Comparison of ENCODE assay signal across 7 mouse cellular contexts in genomic region chr7:99073734-99074372, GRCm38 (mm10).
DNase-seq lines count a peak whose midpoint lies in the region; ATAC-seq and TF ChIP-seq lines count a peak whose summit lies in the region.

No protein-coding gene starts in this region.

- H3K27me3 ChIP-seq in forebrain, embryonic 15.5 days, result no peaks in the 10 kb centered on the region
- H3K27me3 ChIP-seq in neural tube, embryonic 12.5 days (replicated peaks), result no peaks in the 10 kb centered on the region

- DNase-seq in lung, adult 2 months, result no peak
- no peak for DNase-seq in lung, postnatal 25 days (ENCODE audit: low spot score)
- DNase-seq in c-Kit-positive CD71-positive TER-119-negative erythroid progenitor cells, embryonic 14.5 days (ENCODE audit: low read depth), result peak; percentile 7
- DNase-seq in kidney, postnatal 4 days, result peak; percentile 69 to 79
- no peak for DNase-seq in thymus, postnatal 36 days

- H3K4me3 ChIP-seq in lung, adult 2 months (replicated peaks; ENCODE audit: extremely low read depth, low read depth, low read length), result no peak overlapping the region
- no peak overlapping the region for H3K4me3 ChIP-seq in forebrain, embryonic 15.5 days
- no peak overlapping the region for H3K4me3 ChIP-seq in neural tube, embryonic 12.5 days

- no peaks in the 10 kb centered on the region for H3K36me3 ChIP-seq in forebrain, embryonic 15.5 days
- no peaks in the 10 kb centered on the region for H3K36me3 ChIP-seq in neural tube, embryonic 12.5 days

- no peak overlapping the region for H3K27ac ChIP-seq in forebrain, embryonic 15.5 days (replicated peaks)
- H3K27ac ChIP-seq in neural tube, embryonic 12.5 days, result no peak overlapping the region

- no peak overlapping the region for H3K4me2 ChIP-seq in forebrain, embryonic 15.5 days (replicated peaks)
- no peak overlapping the region for H3K4me2 ChIP-seq in neural tube, embryonic 12.5 days (replicated peaks)

- TF ChIP-seq CTCF in lung, adult 2 months (IDR thresholded peaks at IDR 0.05; ENCODE audit: insufficient read depth, low read length), result peak; percentile 54; the same call in 1 of the 2 replicates

- H3K9ac ChIP-seq in forebrain, embryonic 15.5 days (replicated peaks), result no peak overlapping the region
- no peak overlapping the region for H3K9ac ChIP-seq in neural tube, embryonic 12.5 days

- 34% methylated on average over 7 of the region's 7 CpGs for WGBS in lung, adult 2 months
- WGBS in forebrain, embryonic 15.5 days, result 18% methylated on average over 7 of the region's 7 CpGs
- 28% methylated on average over 7 of the region's 7 CpGs for WGBS in neural tube, embryonic 12.5 days

- peak; percentile 76 for ATAC-seq in forebrain, embryonic 15.5 days (replicated peaks)
- peak; percentile 65; the same call in 1 of the 2 replicates for ATAC-seq in neural tube, embryonic 12.5 days (ENCODE audit: low FRiP score, low read depth)

- TF ChIP-seq POLR2A in lung, adult 2 months (IDR thresholded peaks at IDR 0.05; ENCODE audit: borderline replicate concordance, extremely low read depth, low read depth, low read length), result no peak

- H3K9me3 ChIP-seq in forebrain, embryonic 15.5 days, result no peaks in the 10 kb centered on the region
- no peaks in the 10 kb centered on the region for H3K9me3 ChIP-seq in neural tube, embryonic 12.5 days

- no peaks in the 10 kb centered on the region for H3K4me1 ChIP-seq in lung, adult 2 months (ENCODE audit: control insufficient read depth, insufficient read depth, low read length)
- H3K4me1 ChIP-seq in forebrain, embryonic 15.5 days, result no peaks in the 10 kb centered on the region
- H3K4me1 ChIP-seq in neural tube, embryonic 12.5 days, result no peaks in the 10 kb centered on the region

Comparison
In these comparisons a context has a peak if more than half of its experiments do, and no peak if none do; other contexts are left out.
1. DNase-seq: peak in c-Kit-positive CD71-positive TER-119-negative erythroid progenitor cells, embryonic 14.5 days (single experiment) and kidney, postnatal 4 days (2 of 2); none in lung, adult 2 months (single experiment), lung, postnatal 25 days (single experiment) and thymus, postnatal 36 days (0 of 2).